Mouse (Mus musculus): ENCODE measurements around the gene Zbtb37. TPM values are rescaled to one million over a fixed set of nuclear protein-coding genes. Genes with fewer than 3 reads are reported as not detected.

The Zbtb37 gene
- 7.6 and 7.8 TPM in 2 replicates for polyA plus RNA-seq (2012; rRNA removed)

GRCm38 (mm10) chr1:161034435-161035280, at the start of gene Zbtb37:
Zbtb37 (minus strand) TSS chr1:161034849.

GRCm38 (mm10) chr1:161070352-161071271, 36.0 kb upstream of the Zbtb37 start, which contains the start of the genes Dars2 and Cenpl:
Dars2 (minus strand) TSS chr1:161070658.
Cenpl (plus strand) TSS chr1:161070713.

GRCm38 (mm10) chr1:160978071-160978735, 56.4 kb downstream of the Zbtb37 start, which contains the start of gene Serpinc1:
Serpinc1 (plus strand) TSS chr1:160978585.

Other genes with a start within 250 kb of the Zbtb37 start
- gene Rabgap1l, start 241.6 kb downstream of the Zbtb37 start, polyA plus RNA-seq (2012; rRNA removed), result 27.5 and 28.9 TPM in 2 replicates
- gene Rc3h1, start 128.4 kb downstream of the Zbtb37 start, polyA plus RNA-seq (2012; rRNA removed), result 8.6 and 9.7 TPM in 2 replicates
- 0.36 and 0.56 TPM in 2 replicates for gene Serpinc1, start 56.3 kb downstream of the Zbtb37 start, polyA plus RNA-seq (2012; rRNA removed)
- gene Dars2, start 35.8 kb upstream of the Zbtb37 start, polyA plus RNA-seq (2012; rRNA removed), result 20.3 and 23.8 TPM in 2 replicates
- 10.2 and 11.4 TPM in 2 replicates for gene Cenpl, start 35.9 kb upstream of the Zbtb37 start, polyA plus RNA-seq (2012; rRNA removed)
- 21.5 TPM in 2 replicates for gene Klhl20, start 96.7 kb upstream of the Zbtb37 start, polyA plus RNA-seq (2012; rRNA removed)
- 10.2 and 11.3 TPM in 2 replicates for gene Ankrd45, start 107.8 kb upstream of the Zbtb37 start, polyA plus RNA-seq (2012; rRNA removed)
- gene Tex50, start 124.5 kb upstream of the Zbtb37 start, polyA plus RNA-seq (2012; rRNA removed), result not detected in 2 replicates
- gene Prdx6, start 216.4 kb upstream of the Zbtb37 start, polyA plus RNA-seq (2012; rRNA removed), result 82.7 and 102 TPM in 2 replicates